Mouse (Mus musculus) ovary, postnatal 14 days (tissue): ENCODE measurements around the gene Pan3.

ENCODE experiments used
- DNase-seq: peaks from one replicate; pipeline ENCODE4 v3.0.0; 2022; ENCODE audit warnings: low spot score

Pan3 gene

DNA sequence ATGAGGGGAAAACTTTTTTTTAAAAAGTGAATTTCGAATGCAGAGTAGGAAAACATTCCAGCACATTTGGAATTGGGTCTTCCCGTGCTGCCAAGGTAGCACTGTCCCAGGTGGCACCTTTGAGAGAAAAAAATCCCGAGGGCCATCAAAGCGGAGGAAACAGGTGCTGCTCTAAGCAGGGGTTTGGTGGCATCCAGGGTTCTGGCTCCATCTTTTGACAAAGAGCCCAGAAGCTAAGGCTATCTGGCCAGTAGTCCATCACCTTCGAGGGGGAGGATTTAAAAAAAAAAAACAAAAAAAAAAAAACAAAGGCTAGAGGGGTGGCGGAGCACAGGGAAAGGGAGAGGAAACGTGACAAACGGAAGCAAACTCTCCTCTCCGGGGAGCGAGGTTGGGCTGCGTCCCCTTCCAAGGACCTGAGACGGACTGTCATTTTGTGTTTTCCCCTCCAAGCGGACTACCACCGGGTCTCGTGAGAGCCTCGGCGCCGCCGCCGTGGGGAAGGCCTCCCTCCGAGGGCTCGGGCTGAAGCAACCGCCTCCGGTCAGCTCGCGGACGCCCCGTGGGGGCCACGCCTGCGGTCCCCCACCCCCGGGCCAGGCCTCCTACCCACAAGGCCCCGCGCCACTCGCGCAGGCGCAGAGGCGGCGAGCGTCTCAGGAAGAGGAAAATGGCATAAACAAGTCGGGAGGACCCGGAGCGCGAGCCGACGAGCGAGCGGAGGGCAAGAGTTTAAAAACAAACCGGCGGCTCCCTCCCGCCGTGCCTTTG, at the start of gene Pan3:
Gene Pan3 (plus strand): TSS at position 627 of the 771 bp plus-strand sequence.
- DNase-seq: peak; percentile 93

- DNase-seq: no peak
Observed at GRCm38 (mm10) chr5:147381396-147381795, 48.6 kb upstream of the Pan3 start.

DNA sequence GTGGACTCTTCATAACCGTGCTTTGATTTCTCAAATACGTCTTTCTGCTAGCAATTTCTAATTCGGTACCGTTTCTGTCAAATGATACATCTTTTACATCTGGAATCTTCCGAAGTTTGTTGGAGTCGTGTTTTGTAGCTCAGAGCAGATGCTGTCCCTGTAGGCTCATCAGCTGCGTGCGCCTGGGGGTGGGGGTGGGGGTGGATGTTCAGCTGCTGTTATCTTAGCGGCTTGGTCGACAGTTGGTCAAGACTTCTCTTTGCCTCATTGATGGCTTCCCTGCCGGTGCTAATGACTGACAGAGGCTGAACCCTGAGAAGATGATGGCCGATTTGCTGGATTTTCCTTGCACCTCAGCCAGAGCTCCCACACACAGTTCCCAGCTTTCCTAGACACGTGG, 43.1 kb upstream of the Pan3 start:
- no peak for DNase-seq

- no peak for DNase-seq
Observed at GRCm38 (mm10) chr5:147388376-147389008, 41.5 kb upstream of the Pan3 start.

GRCm38 (mm10) chr5:147389052-147389451, 40.9 kb upstream of the Pan3 start:
- DNase-seq: no peak

- no peak for DNase-seq
Observed at GRCm38 (mm10) chr5:147390772-147391171, 39.2 kb upstream of the Pan3 start.

GRCm38 (mm10) chr5:147392667-147393213, 37.2 kb upstream of the Pan3 start:
- DNase-seq: no peak

- no peak for DNase-seq
Observed at GRCm38 (mm10) chr5:147395050-147395449, 34.9 kb upstream of the Pan3 start.

GRCm38 (mm10) chr5:147399843-147400504, 30.0 kb upstream of the Pan3 start, which contains the start of gene Flt3:
Gene Flt3 (minus strand): TSS chr5:147400489.
- peak; percentile 10 for DNase-seq

DNA sequence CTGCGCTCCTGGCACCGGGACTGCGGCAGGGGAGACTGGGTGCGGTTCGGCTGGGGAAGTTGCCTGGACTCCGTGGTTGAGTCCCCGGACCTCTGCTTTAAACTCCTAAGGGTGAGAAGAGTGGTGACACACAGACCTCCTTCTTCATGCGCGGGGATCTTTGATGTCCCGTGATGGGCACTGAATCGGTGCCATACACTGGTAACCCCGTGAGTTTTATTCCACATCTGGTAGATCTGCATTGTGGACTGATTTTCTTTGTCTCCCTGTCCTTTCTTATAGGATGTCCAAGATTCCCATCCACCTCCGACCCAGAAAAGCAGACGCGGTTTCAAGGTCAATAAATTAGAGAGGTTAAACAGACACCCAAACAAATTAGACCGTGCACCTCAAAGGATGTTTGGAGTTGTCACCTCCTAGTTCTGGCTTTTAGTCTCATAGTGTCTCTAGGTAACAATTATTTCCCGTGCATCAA, 29.4 kb upstream of the Pan3 start:
- DNase-seq: no peak

GRCm38 (mm10) chr5:147401024-147401423, 28.9 kb upstream of the Pan3 start:
- no peak for DNase-seq

DNA sequence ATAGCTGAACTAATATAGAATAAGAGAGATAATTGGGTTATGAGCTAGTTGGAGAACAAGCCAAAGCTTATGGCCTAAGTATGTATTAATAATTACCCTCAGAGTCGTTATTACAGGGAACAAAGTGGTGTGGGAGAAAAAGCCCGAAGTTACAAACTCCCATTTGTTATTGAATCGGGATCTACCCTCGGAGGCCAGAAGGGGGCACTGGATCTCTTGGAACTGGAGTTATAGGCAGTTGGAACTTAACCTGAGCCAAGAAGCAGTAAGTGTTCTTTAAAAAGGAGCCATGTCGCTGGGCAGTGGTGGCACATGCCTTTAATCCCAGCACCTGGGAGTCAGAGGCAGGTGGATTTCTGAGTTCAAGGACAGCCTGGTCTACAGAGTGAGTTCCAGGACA, 27.5 kb upstream of the Pan3 start:
- DNase-seq: peak; percentile 32

DNA sequence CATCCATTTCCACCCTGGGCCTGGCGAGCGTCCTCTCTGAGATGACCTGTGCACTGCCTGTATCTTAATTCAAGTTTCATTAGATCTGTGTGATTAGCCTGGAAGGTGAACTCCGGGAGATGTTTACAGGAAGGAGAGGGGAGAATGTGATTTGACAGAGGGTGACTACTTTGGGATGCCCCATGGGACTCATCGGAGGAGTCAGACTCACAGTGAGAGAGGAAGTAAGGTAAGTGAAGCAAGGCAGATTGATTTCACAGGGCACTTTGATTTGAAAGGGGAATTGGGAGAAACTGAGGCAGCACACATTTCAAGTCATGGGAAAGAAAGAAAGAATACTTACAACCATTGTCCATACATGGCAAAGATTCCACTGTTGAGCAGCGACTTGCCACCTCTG, 23.8 kb upstream of the Pan3 start:
- DNase-seq: no peak

DNA sequence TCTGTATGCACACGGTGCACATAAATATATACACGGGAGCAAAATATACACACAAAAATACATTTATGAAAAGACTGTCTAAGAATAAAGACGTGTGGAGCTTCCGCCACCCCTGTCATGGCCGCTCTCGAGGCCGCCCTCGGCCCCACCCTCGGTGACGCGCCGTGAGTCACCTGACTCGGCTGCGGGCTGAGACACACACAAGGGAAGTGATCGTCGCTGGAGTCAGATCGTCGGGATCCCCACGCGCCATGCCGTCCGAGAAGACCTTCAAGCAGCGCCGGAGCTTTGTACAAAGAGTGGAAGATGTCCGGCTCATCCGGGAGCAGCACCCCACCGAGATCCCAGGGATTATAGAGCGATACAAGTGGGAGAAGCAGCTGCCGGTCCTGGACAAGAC, 21.2 kb upstream of the Pan3 start:
- DNase-seq: no peak

- DNase-seq: no peak
Observed at GRCm38 (mm10) chr5:147410585-147410984, 19.4 kb upstream of the Pan3 start.

DNA sequence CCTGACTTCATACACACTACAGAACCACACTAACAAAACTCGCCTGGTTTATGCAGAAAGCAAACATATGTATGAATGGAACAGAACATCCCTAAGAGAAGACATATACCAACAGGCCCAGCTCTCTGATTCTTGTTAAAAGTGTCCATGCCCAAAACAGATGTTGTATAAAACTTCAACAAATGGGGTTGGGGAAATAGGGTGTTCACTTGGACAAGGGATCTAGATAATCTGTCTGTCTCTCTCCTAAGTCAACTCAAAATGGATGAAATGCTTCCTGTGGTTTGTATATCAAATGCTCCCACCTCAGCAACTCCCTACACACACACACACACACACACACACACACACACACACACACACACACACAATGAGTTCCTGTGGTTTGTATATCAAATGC, 12.0 kb upstream of the Pan3 start:
- DNase-seq: no peak

DNA sequence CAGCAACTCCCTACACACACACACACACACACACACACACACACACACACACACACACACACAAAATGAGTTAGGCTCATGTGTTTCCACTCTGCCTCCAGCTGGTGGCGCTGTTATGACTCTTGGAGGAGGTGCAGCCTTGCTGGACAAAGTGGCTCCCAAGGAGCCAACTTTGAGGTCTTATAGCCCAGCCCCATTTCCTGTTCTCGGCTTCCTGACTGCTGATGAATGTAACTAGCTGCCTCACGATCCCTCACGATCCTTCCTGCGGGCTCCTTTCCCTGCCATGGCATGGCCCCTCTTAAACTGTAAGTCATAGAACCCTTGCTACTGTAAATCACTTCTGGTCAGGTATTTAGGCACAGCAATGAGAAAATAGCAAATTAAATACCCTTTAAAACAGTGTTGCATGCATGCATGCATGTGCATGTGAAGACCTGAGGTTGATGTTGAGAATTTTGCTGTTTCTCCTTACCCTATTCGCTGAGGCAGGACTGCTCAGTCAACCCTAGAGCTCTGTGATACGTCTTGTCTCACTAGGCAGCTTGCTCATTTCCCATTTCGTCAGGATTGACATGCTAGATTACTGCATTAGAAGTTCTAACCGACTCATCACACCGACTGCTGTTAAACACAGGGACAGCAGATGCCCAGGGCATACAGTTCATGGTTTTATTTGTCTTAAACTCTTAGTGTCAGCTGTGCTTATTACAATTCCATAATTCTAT, 11.4 kb upstream of the Pan3 start:
- no peak for DNase-seq

DNA sequence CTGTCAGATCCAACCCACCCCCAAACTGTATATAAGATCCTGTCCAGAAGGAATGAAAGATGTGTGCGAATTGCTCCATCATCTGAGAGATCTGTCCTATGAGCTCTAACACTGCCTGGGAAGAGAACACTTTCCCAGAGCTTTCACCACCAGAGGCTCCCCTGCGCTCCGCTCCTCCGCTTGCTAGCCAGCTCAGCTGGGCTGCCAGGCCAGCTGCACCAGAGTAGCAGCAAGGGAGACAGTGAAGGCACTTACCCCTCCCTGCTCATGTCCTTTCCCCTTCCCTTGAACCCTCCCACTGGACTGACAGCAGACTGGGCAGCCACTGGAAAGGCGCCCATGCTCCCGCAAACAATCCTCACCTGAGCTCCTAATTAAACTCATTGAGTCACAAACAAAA, 6.3 kb upstream of the Pan3 start:
- no peak for DNase-seq

DNA sequence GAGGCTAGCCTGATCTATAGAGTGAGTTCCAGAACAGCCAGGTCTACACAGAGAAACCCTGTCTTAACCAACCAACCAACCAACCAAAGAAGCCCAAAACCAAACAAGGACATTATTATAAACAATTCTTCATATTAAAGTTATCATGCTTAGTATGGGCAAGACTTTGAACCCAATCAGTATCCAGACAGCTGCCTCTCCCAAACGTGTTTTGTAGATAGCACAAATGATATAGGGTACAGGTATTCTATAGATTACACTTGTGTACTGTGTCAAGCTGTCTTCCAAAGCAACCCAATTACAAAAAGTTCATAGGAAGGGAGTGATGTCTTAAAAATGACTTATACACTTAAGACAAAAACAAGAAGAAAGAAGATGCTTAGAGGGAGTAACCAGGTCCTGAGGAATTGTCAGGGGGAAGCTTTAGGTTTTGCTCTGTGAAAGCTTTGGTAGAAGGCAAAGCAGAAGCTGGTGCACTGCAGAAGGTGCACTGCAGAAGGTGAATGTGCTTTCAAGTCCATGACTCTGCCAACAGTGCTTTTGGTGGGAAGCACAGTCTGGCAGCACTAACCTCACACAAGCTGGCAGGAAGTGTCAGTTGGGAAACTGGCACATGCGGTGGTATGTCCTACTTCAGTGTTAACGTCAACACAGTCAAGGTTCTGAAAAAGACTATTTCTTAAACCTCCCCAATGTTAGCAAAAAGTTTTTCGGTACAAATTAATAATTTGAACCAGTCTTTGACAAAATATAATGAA, 3.7 kb upstream of the Pan3 start:
- DNase-seq: no peak

- peak; percentile 42 for DNase-seq
Observed at GRCm38 (mm10) chr5:147430361-147430935, 487 bp downstream of the Pan3 start.
